Mouse (Mus musculus) colon, adult 2 months (tissue): ENCODE results near the gene Bco2. TPM values are rescaled to one million over a fixed set of nuclear protein-coding genes. Genes with fewer than 3 reads are reported as not detected.

Experiments used
- polyA plus RNA-seq: library from polyadenylated mRNA; depleted of rRNA; stranded (reverse); fragments of >200 nt; gene quantifications from 2 replicates; pipeline ENCODE4 v1.2.3, GENCODE M21; 2012; rRNA removed

Bco2 gene
- 3.0 and 4.6 TPM in 2 replicates for polyA plus RNA-seq

GRCm38 (mm10) chr9:50555094-50555446, at the start of gene Bco2:
Bco2 (minus strand) TSS chr9:50555181.

GRCm38 (mm10) chr9:50603189-50603997, 48.4 kb upstream of the Bco2 start, which contains the start of the genes Sdhd and Timm8b:
Sdhd (minus strand) TSS chr9:50603812.
Timm8b (plus strand) TSS chr9:50603910.

GRCm38 (mm10) chr9:50561145-50561917, 6.3 kb upstream of the Bco2 start, which contains the start of gene Tex12:
Tex12 (minus strand) TSS chr9:50561325.

GRCm38 (mm10) chr9:50554241-50555093, 514 bp downstream of the Bco2 start, which contains the start of gene Il18:
Il18 (plus strand) TSS chr9:50554827.

GRCm38 (mm10) chr9:50528293-50528892, 26.6 kb downstream of the Bco2 start, which contains the start of gene Pts:
Pts (minus strand) TSS chr9:50528724.

GRCm38 (mm10) chr9:50494311-50494710, 60.7 kb downstream of the Bco2 start, which contains the start of gene Plet1:
Plet1 (plus strand) TSS chr9:50494525.

Other genes starting within 250 kb of the Bco2 start
- gene Rpl10-ps3, start 210.2 kb downstream of the Bco2 start, polyA plus RNA-seq = 47.4 and 52.1 TPM in 2 replicates
- gene Plet1, start 60.7 kb downstream of the Bco2 start, polyA plus RNA-seq = 76.3 and 144 TPM in 2 replicates
- gene Pts, start 26.5 kb downstream of the Bco2 start, polyA plus RNA-seq = 33.4 and 38.2 TPM in 2 replicates
- gene Il18, start 354 bp downstream of the Bco2 start, polyA plus RNA-seq = 36.9 and 39.9 TPM in 2 replicates
- not detected in 2 replicates for gene Tex12, start 6.1 kb upstream of the Bco2 start, polyA plus RNA-seq
- gene Sdhd, start 48.6 kb upstream of the Bco2 start, polyA plus RNA-seq = 315 and 398 TPM in 2 replicates
- 123 and 144 TPM in 2 replicates for gene Timm8b, start 48.7 kb upstream of the Bco2 start, polyA plus RNA-seq
- 0.66 and 1.0 TPM in 2 replicates for gene Pih1d2, start 62.1 kb upstream of the Bco2 start, polyA plus RNA-seq
- gene Nkapd1, start 62.3 kb upstream of the Bco2 start, polyA plus RNA-seq = 4.3 and 4.5 TPM in 2 replicates
- 20.5 and 20.6 TPM in 2 replicates for gene Dlat, start 104.6 kb upstream of the Bco2 start, polyA plus RNA-seq
- 3.8 and 4.2 TPM in 2 replicates for gene Dixdc1, start 184.3 kb upstream of the Bco2 start, polyA plus RNA-seq
- 10.6 and 10.8 TPM in 2 replicates for gene 2310030G06Rik, start 191.4 kb upstream of the Bco2 start, polyA plus RNA-seq
- gene Cryab, start 196.1 kb upstream of the Bco2 start, polyA plus RNA-seq = 58.7 and 96.1 TPM in 2 replicates
- gene Hspb2, start 197.2 kb upstream of the Bco2 start, polyA plus RNA-seq = 22.0 and 25.4 TPM in 2 replicates
- gene Fdxacb1, start 213.1 kb upstream of the Bco2 start, polyA plus RNA-seq = 3.2 and 3.4 TPM in 2 replicates
- gene Alg9, start 219.8 kb upstream of the Bco2 start, polyA plus RNA-seq = 26.7 and 31.0 TPM in 2 replicates
- gene 1110032A03Rik, start 220.3 kb upstream of the Bco2 start, polyA plus RNA-seq = 27.5 and 36.9 TPM in 2 replicates